Mouse (Mus musculus) bone marrow macrophage, adult 2 months (primary cell): ENCODE measurements around the gene Camk2b. TPM values are rescaled to one million over a fixed set of nuclear protein-coding genes. Genes with fewer than 3 reads are reported as not detected.

Experiments
- H3K27ac ChIP-seq: 2 replicates; pipeline ENCODE4 v1.5.1; 2012; ENCODE audit warnings: low read depth, low read length; ENCODE audit not compliant: insufficient read depth
- H3K4me1 ChIP-seq: 2 replicates; pipeline ENCODE4 v1.6.1; 2012; ENCODE audit warnings: low read length; ENCODE audit not compliant: control insufficient read depth, insufficient read depth
- H3K4me3 ChIP-seq: 2 replicates; pipeline ENCODE4 v1.5.1; 2012; ENCODE audit warnings: mild to moderate bottlenecking, low read length, moderate library complexity; ENCODE audit not compliant: insufficient read depth
- CTCF ChIP-seq: IDR thresholded peaks from 2 replicates; pipeline ENCODE4 v1.5.1; 2012; ENCODE audit warnings: low read depth, mild to moderate bottlenecking, low read length, moderate library complexity
- POLR2A ChIP-seq: IDR thresholded peaks from 2 replicates; pipeline ENCODE4 v1.6.1; 2012; ENCODE audit warnings: mild to moderate bottlenecking, low read depth, low read length, borderline replicate concordance
- polyA plus RNA-seq: library from polyadenylated mRNA; stranded (reverse); fragments of >200 nt; gene quantifications from 2 replicates; pipeline ENCODE4 v1.2.4, GENCODE M21; 2012; ENCODE audit not compliant: missing spikeins, insufficient read depth, insufficient read length

Camk2b gene
- polyA plus RNA-seq, 1 experiment = 0.63 TPM

DNA sequence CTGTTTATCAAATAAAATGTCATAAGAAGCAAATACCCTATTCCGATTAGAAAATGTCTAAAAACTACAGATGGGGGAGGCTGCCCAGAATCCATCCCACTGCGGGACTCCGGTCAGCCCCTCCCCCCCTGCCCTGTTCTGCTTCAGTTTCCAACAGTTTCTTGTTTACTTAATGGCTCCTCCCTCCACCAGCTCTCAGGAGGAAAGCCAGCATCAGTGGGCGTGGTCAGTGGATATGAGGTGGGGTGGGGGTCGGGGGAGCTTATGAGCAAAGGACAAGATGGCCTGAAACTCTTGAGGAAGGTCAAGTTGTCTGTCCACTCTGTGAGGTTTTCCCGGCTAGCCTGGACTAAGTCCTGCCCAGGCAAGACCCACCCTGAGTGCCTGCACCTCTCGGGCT, 93.0 kb downstream of the Camk2b start:
- TF ChIP-seq CTCF (no peak), POLR2A (no peak)
- no peak overlapping the region for H3K27ac ChIP-seq
- H3K4me1 ChIP-seq = peaks cover 7% of the 10 kb centered on the region; the same call in 1 of the 2 replicates
- H3K4me3 ChIP-seq = no peak overlapping the region

- no peak for TF ChIP-seq CTCF
- TF ChIP-seq POLR2A = no peak
- peaks cover 7% of the 10 kb centered on the region; the same call in 1 of the 2 replicates for H3K4me1 ChIP-seq
Measured at GRCm38 (mm10) chr11:5971202-5971601, 95.0 kb downstream of the Camk2b start.

GRCm38 (mm10) chr11:5968223-5968622, 97.9 kb downstream of the Camk2b start:
- Histone ChIP-seq H3K4me3 (no peak overlapping the region), H3K4me1 (no peaks in the 10 kb centered on the region), H3K27ac (no peak overlapping the region)
- TF ChIP-seq POLR2A (no peak), CTCF (no peak)

More at GRCm38 (mm10) chr11:5971202-5971601, 95.0 kb downstream of the Camk2b start:
- no peak overlapping the region for H3K4me3 ChIP-seq
- no peak overlapping the region for H3K27ac ChIP-seq

GRCm38 (mm10) chr11:5966751-5967150, 99.4 kb downstream of the Camk2b start:
- H3K4me1 ChIP-seq = no peaks in the 10 kb centered on the region
- TF ChIP-seq POLR2A = no peak
- TF ChIP-seq CTCF = no peak
- H3K4me3 ChIP-seq = no peak overlapping the region
- H3K27ac ChIP-seq = no peak overlapping the region

- no peak overlapping the region for H3K4me3 ChIP-seq
Measured at GRCm38 (mm10) chr11:5965865-5966264, 100.3 kb downstream of the Camk2b start.

DNA sequence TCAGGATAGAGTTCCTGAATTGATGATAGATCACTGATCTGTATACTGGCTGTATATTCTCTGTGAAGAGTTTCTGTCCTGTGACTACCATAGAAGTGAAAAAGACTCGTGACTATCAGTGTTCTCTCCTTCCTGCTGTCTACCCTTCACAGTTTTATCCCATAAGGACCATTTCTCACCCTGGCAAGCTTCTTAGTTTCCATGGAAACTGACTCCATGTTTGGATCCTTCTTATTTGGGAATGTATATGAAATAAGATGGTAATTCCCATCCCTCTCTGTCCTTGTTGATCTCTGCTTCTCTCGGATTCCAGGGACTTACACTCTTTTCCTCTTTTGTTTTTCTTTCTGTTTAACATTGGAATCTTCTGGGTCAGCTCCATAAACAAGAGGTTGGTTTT, 106.1 kb downstream of the Camk2b start:
- H3K4me3 ChIP-seq = no peak overlapping the region
- H3K27ac ChIP-seq = no peak overlapping the region
- TF ChIP-seq POLR2A (no peak), CTCF (no peak)
- peaks cover 29% of the 10 kb centered on the region for H3K4me1 ChIP-seq

More at GRCm38 (mm10) chr11:5965865-5966264, 100.3 kb downstream of the Camk2b start:
- Histone ChIP-seq H3K4me1 (peaks cover 4% of the 10 kb centered on the region), H3K27ac (no peak overlapping the region)
- TF ChIP-seq POLR2A = no peak
- TF ChIP-seq CTCF = no peak

DNA sequence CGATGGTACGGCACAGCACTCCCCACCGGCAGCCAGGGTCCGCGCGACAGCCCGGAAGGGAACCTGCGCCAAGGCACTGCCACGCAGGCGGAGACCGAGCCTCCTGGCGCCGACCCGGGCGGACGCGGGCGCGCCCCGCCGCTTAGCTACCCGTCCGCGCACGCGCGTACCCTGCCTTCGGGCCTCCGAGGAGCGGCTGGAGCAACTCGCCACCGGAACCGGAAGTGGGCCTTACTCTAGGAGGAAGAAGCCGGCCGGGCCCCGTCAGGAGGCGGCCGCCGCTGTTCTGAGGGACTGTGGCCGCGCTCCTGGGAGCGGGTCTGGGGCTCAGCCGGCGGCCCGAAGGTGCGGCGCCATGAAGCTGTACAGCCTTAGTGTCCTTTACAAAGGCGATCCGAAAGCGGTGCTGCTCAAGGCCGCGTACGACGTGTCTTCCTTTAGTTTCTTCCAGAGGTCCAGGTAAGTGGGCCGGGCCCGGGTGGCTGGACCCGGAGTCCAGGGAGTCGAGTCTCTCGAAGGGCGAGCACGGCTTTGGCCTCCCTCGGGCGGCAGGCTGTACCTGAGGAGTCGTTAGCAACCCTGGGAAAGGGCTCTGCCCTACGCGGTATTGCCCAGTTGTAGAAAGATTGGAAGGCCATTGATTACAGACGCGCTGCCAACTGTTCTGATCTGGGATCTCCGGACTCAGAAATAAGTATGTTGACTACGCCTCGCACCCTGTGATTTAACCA, 110.5 kb downstream of the Camk2b start, which contains the start of gene Ykt6:
TSS of gene Ykt6 (plus strand) at position 148 of the 731 bp plus-strand sequence.
- H3K27ac ChIP-seq = peak within 1 kb of the TSS; percentile 59
- TF ChIP-seq POLR2A (no peak; the same call in 1 of the 2 replicates), CTCF (0 out of 2 replicates have a peak, but pooled peaks have one; percentile 12)
- peaks cover 28% of the 10 kb centered on the region for H3K4me1 ChIP-seq
- H3K4me3 ChIP-seq = peak within 1 kb of the TSS; percentile 76

DNA sequence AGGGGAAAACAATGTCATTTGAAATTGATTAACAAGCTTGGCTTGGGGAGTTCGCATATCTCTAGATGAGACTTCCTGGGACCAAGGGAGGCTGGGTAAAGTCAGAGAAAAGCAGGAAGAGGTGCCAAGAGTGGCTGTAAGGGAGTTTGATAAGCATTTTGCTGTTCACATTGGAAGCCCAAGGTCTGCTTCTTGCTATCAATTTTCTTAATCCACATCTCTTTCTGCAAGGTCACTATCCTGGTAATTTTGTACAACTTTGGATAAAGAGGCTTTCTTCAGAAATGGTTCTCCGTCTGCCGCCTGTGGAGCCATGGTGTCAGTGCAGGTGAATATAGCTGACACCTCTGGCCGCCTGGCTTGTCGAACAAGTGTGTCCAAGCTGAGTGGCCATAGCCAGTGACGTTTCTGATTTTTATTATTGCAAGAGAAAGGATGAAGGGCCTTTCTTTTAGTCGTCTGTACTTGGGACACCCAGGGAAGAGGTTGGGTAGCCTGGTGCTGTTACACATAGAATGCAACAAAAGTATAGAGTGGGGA, 111.1 kb downstream of the Camk2b start:
- Histone ChIP-seq H3K4me1 (peaks cover 24% of the 10 kb centered on the region), H3K4me3 (peak overlapping the region; percentile 64), H3K27ac (peak overlapping the region; percentile 59)
- no peak for TF ChIP-seq CTCF
- TF ChIP-seq POLR2A = no peak

GRCm38 (mm10) chr11:5954435-5954834, 111.7 kb downstream of the Camk2b start:
- no peak for TF ChIP-seq CTCF
- TF ChIP-seq POLR2A = no peak
- Histone ChIP-seq H3K4me1 (peaks cover 25% of the 10 kb centered on the region), H3K4me3 (no peak overlapping the region), H3K27ac (no peak overlapping the region)
